Mouse (Mus musculus) heart, postnatal 0 days (tissue): Measurements from ENCODE around the gene Pde4d.

Experiments used
- CTCF ChIP-seq: IDR thresholded peaks from 2 replicates; pipeline ENCODE4 v1.5.1; 2016; ENCODE audit warnings: antibody characterized with exemption, control low read depth, low read depth
- EP300 ChIP-seq: IDR thresholded peaks from 2 replicates; pipeline ENCODE4 v1.6.1; 2016; ENCODE audit warnings: antibody characterized with exemption, low read depth

GRCm38 (mm10) chr13:109985411-109985810, 1535.7 kb downstream of the Pde4d start:
- no peak for TF ChIP-seq CTCF
- no peak for TF ChIP-seq EP300
